Mouse (Mus musculus) hindbrain, postnatal 0 days (tissue): ENCODE data around the gene Zscan5b. TPM values are rescaled to one million over a fixed set of nuclear protein-coding genes. Genes with fewer than 3 reads are reported as not detected.
A peak's percentile ranks its signal among the peaks of the same experiment; 100 is the strongest.
"Not testable (repeated sequence)": the region's sequence is repeated elsewhere in the genome, so short reads cannot be mapped to it uniquely, and the experiment has no call there.

Experiments used
- ATAC-seq: fragments of 200-750 bp; cut with Nextera tagmentation; 2 replicates; pipeline ENCODE4 v1.8.0; 2017; ENCODE audit warnings: mild to moderate bottlenecking, moderate TSS enrichment, moderate library complexity
- DNase-seq: peaks from one replicate; pipeline ENCODE4 v3.0.0-alpha.2; 2015; ENCODE audit warnings: low spot score
- H3K27ac ChIP-seq: fragments of 300-500 bp; sonication (generic); 2 replicates; pipeline ENCODE4 v1.5.1; 2014; ENCODE audit warnings: mild to moderate bottlenecking
- H3K27me3 ChIP-seq: fragments of 300-500 bp; sonication (generic); 2 replicates; pipeline ENCODE4 v1.6.1; 2014; ENCODE audit warnings: low read length, mixed read lengths; ENCODE audit not compliant: insufficient read depth
- H3K36me3 ChIP-seq: fragments of 300-500 bp; sonication (generic); 2 replicates; pipeline ENCODE4 v1.6.1; 2014; ENCODE audit warnings: low read length, mixed read lengths; ENCODE audit not compliant: insufficient read depth
- H3K4me1 ChIP-seq: fragments of 300-500 bp; sonication (generic); 2 replicates; pipeline ENCODE4 v1.6.1; 2014; ENCODE audit warnings: antibody characterized with exemption, low read length, mixed read lengths; ENCODE audit not compliant: insufficient read depth
- H3K4me2 ChIP-seq: fragments of 300-500 bp; sonication (generic); 2 replicates; pipeline ENCODE4 v1.6.1; 2014; ENCODE audit warnings: low read depth, mild to moderate bottlenecking, low read length, moderate library complexity, mixed read lengths
- H3K4me3 ChIP-seq: fragments of 300-500 bp; sonication (generic); 2 replicates; pipeline ENCODE4 v1.5.1; 2014; ENCODE audit warnings: low read length
- H3K9ac ChIP-seq: fragments of 300-500 bp; sonication (generic); replicated peaks from 2 replicates; pipeline ENCODE4 v1.6.1; 2014; ENCODE audit warnings: mild to moderate bottlenecking, low read length, moderate library complexity, mixed read lengths
- H3K9me3 ChIP-seq: fragments of 300-500 bp; sonication (generic); 2 replicates; pipeline ENCODE4 v1.6.1; 2016; ENCODE audit warnings: low read length, mixed read lengths
- CTCF ChIP-seq: IDR thresholded peaks from 2 replicates; pipeline ENCODE4 v1.5.1; 2016; ENCODE audit warnings: antibody characterized with exemption, control low read depth, low read depth
- WGBS: fragments of 180-500 bp; shearing (Covaris S2); extraction: QIAGEN DNeasy Blood & Tissue Kit; methylation state at CpG from one replicate; pipeline ENCODE4 v1.1.7; 2014; 5-methylcytosine and 5-hydroxymethylcytosine counted together
- polyA plus RNA-seq: library from polyadenylated mRNA; unstranded; fragments of >200 nt; fragmentation: Nextera tagmentation; extraction: Ambion mirVana; gene quantifications from 2 replicates; pipeline ENCODE4 v1.2.1, GENCODE M21; 2015
- total RNA-seq: library from RNA; depleted of rRNA; stranded (reverse); fragments of >200 nt; gene quantifications from 2 replicates; pipeline ENCODE4 v1.2.3, GENCODE M21; 2014

Zscan5b gene
- total and polyA plus RNA-seq, 2 experiments from 2014 or later: not detected

DNA sequence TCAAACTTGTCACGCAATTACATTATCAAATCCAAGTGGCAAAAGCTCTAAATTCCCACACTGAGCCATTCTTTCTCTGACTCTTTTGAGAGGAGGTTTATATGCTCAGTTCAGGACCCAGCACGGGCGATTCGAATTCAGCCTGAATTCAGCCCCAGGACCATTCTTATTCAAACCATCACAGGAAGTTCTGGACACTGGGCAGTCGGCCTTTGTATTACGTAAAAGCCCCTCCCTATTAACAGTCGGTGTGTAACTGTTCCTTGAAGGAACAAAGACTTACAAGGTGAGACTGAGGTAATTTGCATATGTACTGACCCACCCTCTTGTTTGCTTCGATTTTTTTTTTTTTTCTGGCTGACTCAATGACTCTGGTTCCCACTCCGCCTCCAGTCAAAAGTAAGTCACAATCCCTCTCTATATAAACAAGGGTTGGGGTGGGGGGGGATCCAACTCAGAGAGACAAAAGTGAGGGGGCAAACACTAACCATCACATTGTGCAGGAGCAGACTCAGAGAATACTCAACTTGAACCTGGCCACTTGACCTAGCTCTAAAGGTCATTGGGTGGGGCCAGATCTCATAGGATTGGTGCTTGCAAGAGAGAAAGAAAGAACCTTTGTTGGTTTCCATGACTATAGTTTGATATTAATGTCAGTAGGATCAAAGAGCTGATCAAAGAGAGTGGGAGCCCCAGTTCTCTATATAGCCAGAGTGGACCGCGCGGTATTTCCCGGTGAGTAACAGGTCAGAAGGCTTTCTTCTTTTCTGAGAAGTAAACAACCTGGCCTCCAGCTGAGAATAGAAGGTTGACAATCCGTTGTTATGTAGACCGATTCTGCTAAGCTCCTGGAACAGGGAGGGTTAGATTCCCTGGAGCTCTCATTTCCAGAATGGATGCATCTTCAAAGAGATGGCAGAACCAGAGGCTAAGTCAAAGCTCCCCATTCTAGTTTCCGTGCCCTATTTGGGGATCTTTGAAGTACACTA is 36.4 kb downstream of the Zscan5b start:
- H3K4me1 ChIP-seq: no peaks in the 10 kb centered on the region
- WGBS: 28% methylated on average over 16 of the region's 16 CpGs
- no peaks in the 10 kb centered on the region for H3K27me3 ChIP-seq
- no peak overlapping the region for H3K4me2 ChIP-seq
- DNase-seq (no peak), ATAC-seq (no peak)
- no peak overlapping the region for H3K27ac ChIP-seq
- no peaks in the 10 kb centered on the region for H3K9me3 ChIP-seq
- no peak overlapping the region for H3K4me3 ChIP-seq
- no peak for TF ChIP-seq CTCF
- no peak overlapping the region for H3K9ac ChIP-seq
- no peaks in the 10 kb centered on the region for H3K36me3 ChIP-seq

GRCm38 (mm10) chr7:6260004-6260403 is 37.9 kb downstream of the Zscan5b start:
- WGBS: 25% methylated on average over 2 of the region's 2 CpGs
- H3K36me3 ChIP-seq: not testable (repeated sequence)

GRCm38 (mm10) chr7:6262120-6262519 is 40.0 kb downstream of the Zscan5b start:
- Histone ChIP-seq H3K4me3 (no peak overlapping the region), H3K9me3 (no peaks in the 10 kb centered on the region), H3K4me2 (no peak overlapping the region), H3K36me3 (no peaks in the 10 kb centered on the region), H3K27me3 (no peaks in the 10 kb centered on the region), H3K9ac (no peak overlapping the region), H3K27ac (no peak overlapping the region), H3K4me1 (no peaks in the 10 kb centered on the region)
- TF ChIP-seq CTCF: peak; percentile 26
- 78% methylated on average over 3 of the region's 3 CpGs for WGBS
- ATAC-seq: no peak
- no peak for DNase-seq

More at GRCm38 (mm10) chr7:6260004-6260403, 37.9 kb downstream of the Zscan5b start:
- not testable (repeated sequence) for H3K27me3 ChIP-seq, H3K9me3 ChIP-seq, H3K4me1 ChIP-seq, H3K4me3 ChIP-seq, ATAC-seq, H3K4me2 ChIP-seq, H3K9ac ChIP-seq, DNase-seq, H3K27ac ChIP-seq

GRCm38 (mm10) chr7:6262984-6263383 is 40.9 kb downstream of the Zscan5b start:
- Histone ChIP-seq H3K27ac (no peak overlapping the region), H3K4me2 (no peak overlapping the region), H3K4me3 (no peak overlapping the region), H3K9ac (no peak overlapping the region), H3K4me1 (no peaks in the 10 kb centered on the region), H3K27me3 (no peaks in the 10 kb centered on the region), H3K36me3 (no peaks in the 10 kb centered on the region), H3K9me3 (no peaks in the 10 kb centered on the region)
- DNase-seq (no peak), ATAC-seq (no peak)
- WGBS: 82% methylated on average over 4 of the region's 4 CpGs
- TF ChIP-seq CTCF: no peak

DNA sequence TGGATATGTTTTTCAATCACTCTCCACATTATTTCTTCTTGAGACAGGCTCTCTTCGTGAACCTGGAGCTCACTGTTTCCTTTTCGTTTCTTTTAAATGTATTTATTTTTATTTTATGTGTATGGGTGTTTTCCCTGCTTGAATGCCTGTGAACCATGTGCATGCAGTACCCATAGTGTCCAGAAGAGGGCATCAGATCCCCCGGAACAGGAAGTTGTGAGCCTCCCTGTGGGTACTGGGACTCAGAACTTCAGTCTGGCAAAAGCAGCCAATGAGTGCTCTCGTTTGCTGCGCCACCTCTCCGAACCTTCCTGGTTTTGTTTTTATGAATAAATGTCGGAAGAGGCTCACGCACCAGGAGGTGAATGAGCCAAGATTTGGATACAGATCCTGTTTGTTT is 43.6 kb downstream of the Zscan5b start:
- DNase-seq (peak; percentile 5), ATAC-seq (no peak)
- WGBS: 64% methylated on average over 8 of the region's 8 CpGs
- H3K27ac ChIP-seq: no peak overlapping the region
- H3K27me3 ChIP-seq: no peaks in the 10 kb centered on the region
- H3K4me1 ChIP-seq: no peaks in the 10 kb centered on the region
- H3K4me2 ChIP-seq: no peak overlapping the region
- no peaks in the 10 kb centered on the region for H3K36me3 ChIP-seq
- peak; percentile 65 for TF ChIP-seq CTCF
- no peak overlapping the region for H3K9ac ChIP-seq
- no peaks in the 10 kb centered on the region for H3K9me3 ChIP-seq
- no peak overlapping the region for H3K4me3 ChIP-seq

DNA sequence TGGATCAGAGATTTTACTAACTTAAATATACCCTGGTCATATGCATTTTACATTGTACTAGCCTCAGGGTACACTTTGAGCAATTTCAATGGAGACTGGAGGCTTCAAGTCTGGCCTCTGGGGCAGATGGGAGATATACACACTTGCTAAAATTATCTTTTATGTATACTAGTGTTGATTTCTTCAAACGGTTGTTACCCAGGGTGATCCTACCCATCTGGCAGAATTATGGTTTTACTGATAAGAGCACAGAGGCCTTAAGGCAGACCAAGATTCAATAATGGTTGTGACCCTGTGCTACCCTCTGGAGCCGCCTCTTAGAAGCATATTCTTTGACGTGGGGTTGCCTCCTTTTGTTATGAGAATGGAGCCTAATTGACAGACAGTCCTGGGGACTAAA is 55.8 kb downstream of the Zscan5b start:
- H3K4me2 ChIP-seq: no peak overlapping the region
- TF ChIP-seq CTCF: no peak
- H3K27ac ChIP-seq: no peak overlapping the region
- no peak overlapping the region for H3K9ac ChIP-seq
- H3K9me3 ChIP-seq: no peaks in the 10 kb centered on the region
- no peak overlapping the region for H3K4me3 ChIP-seq
- no peaks in the 10 kb centered on the region for H3K27me3 ChIP-seq
- 54% methylated on average over 3 of the region's 3 CpGs for WGBS
- H3K36me3 ChIP-seq: no peaks in the 10 kb centered on the region
- ATAC-seq: no peak
- no peak for DNase-seq
- no peaks in the 10 kb centered on the region for H3K4me1 ChIP-seq

- H3K27me3 ChIP-seq: no peaks in the 10 kb centered on the region
- H3K27ac ChIP-seq: peak overlapping the region; percentile 86
- peaks cover 3% of the 10 kb centered on the region; the same call in 1 of the 2 replicates for H3K4me1 ChIP-seq
- DNase-seq: peak; percentile 90
- 0% methylated on average over 1 of the region's 1 CpGs for WGBS
- TF ChIP-seq CTCF: peak; percentile 85
- H3K4me2 ChIP-seq: peak overlapping the region; percentile 70
- no peaks in the 10 kb centered on the region for H3K9me3 ChIP-seq
- peak overlapping the region; percentile 54 for H3K4me3 ChIP-seq
- H3K36me3 ChIP-seq: no peaks in the 10 kb centered on the region
- ATAC-seq: no peak
- H3K9ac ChIP-seq: peak overlapping the region; percentile 62; the same call in 1 of the 2 replicates
Measured at GRCm38 (mm10) chr7:6282749-6283148, 60.7 kb downstream of the Zscan5b start.
